Mouse (Mus musculus) lung, embryonic 15.5 days (tissue): ENCODE data around the gene Kmt2e. TPM values are rescaled to one million over a fixed set of nuclear protein-coding genes. Genes with fewer than 3 reads are reported as not detected.

ENCODE experiments used
- ATAC-seq: fragments of 200-750 bp; cut with Nextera tagmentation; 2 replicates; pipeline ENCODE4 v1.8.0; 2017; ENCODE audit warnings: moderate number of reproducible peaks, borderline replicate concordance; ENCODE audit not compliant: low FRiP score, low TSS enrichment; ENCODE audit errors: extremely low read depth
- H3K27ac ChIP-seq: fragments of 300-500 bp; sonication (generic); 2 replicates; pipeline ENCODE4 v1.5.1; 2015; ENCODE audit warnings: moderate library complexity, mild to moderate bottlenecking, inconsistent platforms
- H3K27me3 ChIP-seq: fragments of 300-500 bp; sonication (generic); 2 replicates; pipeline ENCODE4 v1.6.1; 2015; ENCODE audit warnings: inconsistent platforms
- H3K36me3 ChIP-seq: fragments of 300-500 bp; sonication (generic); 2 replicates; pipeline ENCODE4 v1.6.1; 2015; ENCODE audit warnings: inconsistent platforms
- H3K4me1 ChIP-seq: fragments of 300-500 bp; sonication (generic); 2 replicates; pipeline ENCODE4 v1.6.1; 2015; ENCODE audit warnings: inconsistent platforms
- H3K4me2 ChIP-seq: fragments of 300-500 bp; sonication (generic); 2 replicates; pipeline ENCODE4 v1.6.1; 2015; ENCODE audit warnings: inconsistent platforms, mild to moderate bottlenecking, moderate library complexity
- H3K4me3 ChIP-seq: fragments of 300-500 bp; sonication (generic); 2 replicates; pipeline ENCODE4 v1.5.1; 2015; ENCODE audit warnings: mild to moderate bottlenecking, inconsistent platforms
- H3K9ac ChIP-seq: fragments of 300-500 bp; sonication (generic); 2 replicates; pipeline ENCODE4 v1.6.1; 2015; ENCODE audit warnings: inconsistent platforms
- H3K9me3 ChIP-seq: fragments of 300-500 bp; sonication (generic); 2 replicates; pipeline ENCODE4 v1.6.1; 2016; ENCODE audit warnings: inconsistent platforms
- WGBS: fragments of 180-500 bp; shearing (Covaris S2); methylation state at CpG from one replicate; pipeline ENCODE4 v1.1.7; 2015; 5-methylcytosine and 5-hydroxymethylcytosine counted together
- polyA plus RNA-seq: library from polyadenylated mRNA; unstranded; fragments of >200 nt; fragmentation: Nextera tagmentation; extraction: Ambion mirVana; gene quantifications from 2 replicates; pipeline ENCODE4 v1.2.1, GENCODE M21; 2015

Kmt2e gene
- polyA plus RNA-seq = 94.8 and 99.4 TPM in 2 replicates

- ATAC-seq = peak; percentile 81
- WGBS = under 1% methylated on average over 72 of the region's 85 CpGs
These were observed at the start of gene Kmt2e for GRCm38 (mm10) chr5:23433720-23434597. Gene Kmt2e, plus strand, starts transcription at chr5:23434441.

GRCm38 (mm10) chr5:23385136-23385535 lies 49.1 kb upstream of the Kmt2e start:
- Histone ChIP-seq H3K4me3 (no peak overlapping the region), H3K4me1 (peaks cover 20% of the 10 kb centered on the region), H3K27me3 (no peaks in the 10 kb centered on the region), H3K27ac (no peak overlapping the region), H3K36me3 (no peaks in the 10 kb centered on the region), H3K9ac (no peak overlapping the region), H3K4me2 (no peak overlapping the region), H3K9me3 (no peaks in the 10 kb centered on the region)
- no peak for ATAC-seq
- WGBS = 65% methylated on average over 1 of the region's 1 CpGs

More at GRCm38 (mm10) chr5:23433720-23434597, at the start of gene Kmt2e:
- peak within 1 kb of the TSS; percentile 94 for H3K9ac ChIP-seq
- H3K27me3 ChIP-seq = no peaks in the 10 kb centered on the region
- peak within 1 kb of the TSS; percentile 94 for H3K4me3 ChIP-seq
- H3K36me3 ChIP-seq = no peaks in the 10 kb centered on the region
- H3K27ac ChIP-seq = peak within 1 kb of the TSS; percentile 100
- no peaks in the 10 kb centered on the region for H3K9me3 ChIP-seq
- H3K4me2 ChIP-seq = peak within 1 kb of the TSS; percentile 77
- peaks cover 25% of the 10 kb centered on the region for H3K4me1 ChIP-seq

- no peak; the same call in 1 of the 2 replicates for ATAC-seq
- H3K4me1 ChIP-seq = peaks cover 20% of the 10 kb centered on the region
- H3K27me3 ChIP-seq = no peaks in the 10 kb centered on the region
- WGBS = 33% methylated on average over 5 of the region's 5 CpGs
- H3K9me3 ChIP-seq = no peaks in the 10 kb centered on the region
- no peak overlapping the region for H3K4me2 ChIP-seq
- H3K4me3 ChIP-seq = no peak overlapping the region
- H3K27ac ChIP-seq = no peak overlapping the region
- H3K36me3 ChIP-seq = no peaks in the 10 kb centered on the region
- H3K9ac ChIP-seq = no peak overlapping the region
These were observed 48.5 kb upstream of the Kmt2e start for GRCm38 (mm10) chr5:23385763-23386217.

GRCm38 (mm10) chr5:23386562-23387312 lies 47.5 kb upstream of the Kmt2e start:
- 2% methylated on average over 22 of the region's 22 CpGs for WGBS
- H3K27me3 ChIP-seq = no peaks in the 10 kb centered on the region
- peak overlapping the region; percentile 38 for H3K4me3 ChIP-seq
- H3K4me2 ChIP-seq = peak overlapping the region; percentile 70
- H3K36me3 ChIP-seq = no peaks in the 10 kb centered on the region
- H3K9ac ChIP-seq = 0 out of 2 replicates have a peak overlapping the region, but pooled peaks have one; percentile 24
- H3K27ac ChIP-seq = peak overlapping the region; percentile 87
- peaks cover 20% of the 10 kb centered on the region for H3K4me1 ChIP-seq
- no peaks in the 10 kb centered on the region for H3K9me3 ChIP-seq
- ATAC-seq = peak; percentile 98

- ATAC-seq = no peak; the same call in 1 of the 2 replicates
- Histone ChIP-seq H3K4me3 (peak overlapping the region; percentile 38; the same call in 1 of the 2 replicates), H3K9me3 (no peaks in the 10 kb centered on the region), H3K4me1 (peaks cover 20% of the 10 kb centered on the region), H3K27ac (peak overlapping the region; percentile 87; the same call in 1 of the 2 replicates), H3K27me3 (no peaks in the 10 kb centered on the region), H3K4me2 (peak overlapping the region; percentile 70), H3K9ac (no peak overlapping the region), H3K36me3 (no peaks in the 10 kb centered on the region)
- WGBS = 40% methylated on average over 2 of the region's 2 CpGs
These were observed 47.0 kb upstream of the Kmt2e start for GRCm38 (mm10) chr5:23387313-23387666.

GRCm38 (mm10) chr5:23388091-23388490 lies 46.1 kb upstream of the Kmt2e start:
- Histone ChIP-seq H3K4me1 (peaks cover 20% of the 10 kb centered on the region), H3K4me2 (no peak overlapping the region), H3K36me3 (no peaks in the 10 kb centered on the region), H3K4me3 (no peak overlapping the region), H3K9me3 (no peaks in the 10 kb centered on the region), H3K9ac (no peak overlapping the region), H3K27ac (no peak overlapping the region), H3K27me3 (no peaks in the 10 kb centered on the region)
- WGBS = 34% methylated on average over 3 of the region's 3 CpGs
- ATAC-seq = no peak

- H3K27ac ChIP-seq = no peak overlapping the region
- H3K27me3 ChIP-seq = no peaks in the 10 kb centered on the region
- ATAC-seq = no peak
- no peaks in the 10 kb centered on the region for H3K9me3 ChIP-seq
- WGBS = 75% methylated on average over 7 of the region's 7 CpGs
- peaks cover 20% of the 10 kb centered on the region for H3K4me1 ChIP-seq
- no peak overlapping the region for H3K9ac ChIP-seq
- no peak overlapping the region for H3K4me2 ChIP-seq
- H3K4me3 ChIP-seq = no peak overlapping the region
- H3K36me3 ChIP-seq = no peaks in the 10 kb centered on the region
These were observed 44.5 kb upstream of the Kmt2e start for GRCm38 (mm10) chr5:23389601-23390305.

- Histone ChIP-seq H3K4me1 (peaks cover 13% of the 10 kb centered on the region), H3K4me3 (no peak overlapping the region), H3K4me2 (no peak overlapping the region), H3K36me3 (no peaks in the 10 kb centered on the region), H3K27ac (no peak overlapping the region), H3K27me3 (no peaks in the 10 kb centered on the region), H3K9me3 (no peaks in the 10 kb centered on the region), H3K9ac (no peak overlapping the region)
- ATAC-seq = no peak
- WGBS = 83% methylated on average over 7 of the region's 7 CpGs
These were observed 42.5 kb upstream of the Kmt2e start for GRCm38 (mm10) chr5:23391714-23392113.

- Histone ChIP-seq H3K9ac (no peak overlapping the region), H3K4me1 (no peaks in the 10 kb centered on the region), H3K4me2 (no peak overlapping the region), H3K4me3 (no peak overlapping the region), H3K36me3 (no peaks in the 10 kb centered on the region), H3K27ac (no peak overlapping the region), H3K27me3 (no peaks in the 10 kb centered on the region), H3K9me3 (no peaks in the 10 kb centered on the region)
- WGBS = 90% methylated on average over 5 of the region's 5 CpGs
- ATAC-seq = no peak
These were observed 40.4 kb upstream of the Kmt2e start for GRCm38 (mm10) chr5:23393870-23394269.

GRCm38 (mm10) chr5:23394366-23395145 lies 39.7 kb upstream of the Kmt2e start:
- WGBS = 45% methylated on average over 3 of the region's 3 CpGs
- no peak overlapping the region for H3K4me3 ChIP-seq
- no peak for ATAC-seq
- no peaks in the 10 kb centered on the region for H3K27me3 ChIP-seq
- H3K4me2 ChIP-seq = no peak overlapping the region
- H3K9ac ChIP-seq = no peak overlapping the region
- H3K27ac ChIP-seq = no peak overlapping the region
- H3K4me1 ChIP-seq = no peaks in the 10 kb centered on the region
- no peaks in the 10 kb centered on the region for H3K9me3 ChIP-seq
- 0 out of 2 replicates have a peak, but pooled peaks cover 4% of the 10 kb centered on the region for H3K36me3 ChIP-seq

GRCm38 (mm10) chr5:23395721-23396120 lies 38.5 kb upstream of the Kmt2e start:
- ATAC-seq = no peak
- WGBS = 68% methylated on average over 3 of the region's 3 CpGs
- H3K9me3 ChIP-seq = no peaks in the 10 kb centered on the region
- no peak overlapping the region for H3K4me2 ChIP-seq
- H3K4me1 ChIP-seq = no peaks in the 10 kb centered on the region
- H3K27ac ChIP-seq = no peak overlapping the region
- peaks cover 10% of the 10 kb centered on the region; the same call in 1 of the 2 replicates for H3K36me3 ChIP-seq
- no peak overlapping the region for H3K4me3 ChIP-seq
- H3K9ac ChIP-seq = no peak overlapping the region
- no peaks in the 10 kb centered on the region for H3K27me3 ChIP-seq
